Mouse (Mus musculus): ENCODE results near the gene Tkfc.
A peak's percentile ranks its signal among the peaks of the same experiment; 100 is the strongest.

Gene Tkfc

GRCm38 (mm10) chr19:10589127-10589857 lies 16.2 kb downstream of the Tkfc start:
- DNase-seq (ENCODE audit: low read depth, low spot score) = no peak

DNA sequence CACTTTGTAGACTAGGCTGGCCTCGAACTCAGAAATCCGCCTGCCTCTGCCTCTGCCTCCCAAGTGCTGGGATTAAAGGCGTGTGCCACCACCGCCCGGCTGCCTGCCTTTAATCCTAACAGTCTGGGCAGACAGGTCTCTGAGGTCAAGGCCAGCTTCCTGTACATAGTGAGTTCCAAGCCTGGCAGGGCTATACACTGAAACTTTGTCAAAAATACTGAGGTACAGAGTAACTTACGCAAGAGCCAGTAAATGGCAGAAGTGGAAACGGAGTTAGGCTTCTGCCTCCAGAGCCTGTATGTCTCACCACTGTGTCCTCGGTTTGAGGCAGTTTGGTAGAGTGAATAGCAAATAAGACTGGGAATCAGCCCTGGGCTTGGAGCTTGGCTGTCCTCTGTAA lies 18.2 kb downstream of the Tkfc start:
- DNase-seq (ENCODE audit: low read depth, low spot score) = no peak

DNA sequence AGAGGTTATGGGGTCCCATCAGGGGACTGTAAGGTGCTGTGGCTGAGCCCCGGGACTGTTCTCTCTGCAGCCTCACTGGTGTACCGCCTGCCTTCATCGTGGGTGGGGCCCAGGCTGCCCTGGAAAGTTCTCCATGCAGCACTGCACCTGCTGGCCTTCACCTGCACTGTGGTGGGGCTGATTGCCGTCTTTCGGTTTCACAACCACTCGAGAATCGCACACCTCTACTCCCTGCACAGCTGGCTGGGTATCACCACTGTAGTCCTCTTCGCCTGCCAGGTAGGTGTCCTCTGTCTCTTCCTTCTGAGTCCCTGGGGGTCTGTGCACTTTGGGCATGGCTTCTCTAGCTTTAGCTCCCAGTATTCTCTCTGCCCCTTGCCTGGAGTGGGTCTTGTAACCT lies 20.3 kb downstream of the Tkfc start:
- DNase-seq (ENCODE audit: low read depth, low spot score) = no peak

DNA sequence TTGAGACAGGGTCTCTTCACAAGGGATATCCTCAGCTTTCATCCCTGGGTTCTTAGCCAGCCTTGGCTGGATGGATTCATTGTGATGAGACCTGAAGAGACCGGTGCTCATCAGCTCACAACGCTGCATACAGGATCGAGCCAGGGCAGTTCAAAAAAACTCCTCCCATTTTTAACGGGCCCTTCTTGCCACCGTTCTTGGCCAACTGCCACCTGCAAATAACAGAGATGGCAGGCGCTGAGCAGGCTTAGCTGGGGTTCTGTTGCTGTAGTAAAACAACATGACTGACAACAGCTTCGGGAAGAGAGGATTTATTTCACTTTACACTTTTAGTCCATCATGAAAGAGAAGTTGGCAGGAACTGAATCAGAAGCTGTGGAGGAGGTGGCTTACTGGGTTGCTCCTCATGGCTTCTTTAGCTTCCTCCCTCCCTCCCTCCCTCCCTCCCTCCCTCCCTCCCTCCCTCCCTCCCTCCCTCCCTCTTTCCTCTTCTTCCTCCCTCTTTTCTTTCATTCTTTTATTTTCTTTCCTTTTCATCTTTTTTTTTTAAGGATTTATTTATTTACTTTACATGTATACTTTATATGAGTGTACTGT lies 21.8 kb downstream of the Tkfc start:
- DNase-seq (ENCODE audit: low read depth, low spot score) = no peak

GRCm38 (mm10) chr19:10581984-10582383 lies 23.5 kb downstream of the Tkfc start:
- DNase-seq (ENCODE audit: low read depth, low spot score) = no peak

DNA sequence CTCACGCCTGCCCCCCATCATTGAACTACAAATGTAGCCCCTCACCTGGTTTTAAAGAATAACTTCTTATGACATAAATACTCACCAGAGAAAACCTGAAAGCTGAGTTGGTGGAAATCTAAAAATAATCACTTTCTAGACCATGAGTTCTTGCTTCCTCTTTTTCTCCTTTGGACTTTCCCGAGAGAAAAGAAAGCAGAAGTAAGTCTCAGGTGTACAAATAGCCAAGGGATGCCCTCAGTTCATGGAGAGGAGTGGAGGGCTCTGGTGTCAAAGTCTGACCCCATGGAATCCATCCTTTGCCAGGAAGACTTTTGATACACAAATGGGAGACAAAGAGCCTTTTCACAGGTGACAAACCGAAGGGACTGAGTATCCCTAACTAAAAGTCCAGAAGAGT lies 24.7 kb downstream of the Tkfc start:
- no peak for DNase-seq (ENCODE audit: low read depth, low spot score)

GRCm38 (mm10) chr19:10580102-10580501 lies 25.4 kb downstream of the Tkfc start:
- no peak for DNase-seq (ENCODE audit: low read depth, low spot score)

DNA sequence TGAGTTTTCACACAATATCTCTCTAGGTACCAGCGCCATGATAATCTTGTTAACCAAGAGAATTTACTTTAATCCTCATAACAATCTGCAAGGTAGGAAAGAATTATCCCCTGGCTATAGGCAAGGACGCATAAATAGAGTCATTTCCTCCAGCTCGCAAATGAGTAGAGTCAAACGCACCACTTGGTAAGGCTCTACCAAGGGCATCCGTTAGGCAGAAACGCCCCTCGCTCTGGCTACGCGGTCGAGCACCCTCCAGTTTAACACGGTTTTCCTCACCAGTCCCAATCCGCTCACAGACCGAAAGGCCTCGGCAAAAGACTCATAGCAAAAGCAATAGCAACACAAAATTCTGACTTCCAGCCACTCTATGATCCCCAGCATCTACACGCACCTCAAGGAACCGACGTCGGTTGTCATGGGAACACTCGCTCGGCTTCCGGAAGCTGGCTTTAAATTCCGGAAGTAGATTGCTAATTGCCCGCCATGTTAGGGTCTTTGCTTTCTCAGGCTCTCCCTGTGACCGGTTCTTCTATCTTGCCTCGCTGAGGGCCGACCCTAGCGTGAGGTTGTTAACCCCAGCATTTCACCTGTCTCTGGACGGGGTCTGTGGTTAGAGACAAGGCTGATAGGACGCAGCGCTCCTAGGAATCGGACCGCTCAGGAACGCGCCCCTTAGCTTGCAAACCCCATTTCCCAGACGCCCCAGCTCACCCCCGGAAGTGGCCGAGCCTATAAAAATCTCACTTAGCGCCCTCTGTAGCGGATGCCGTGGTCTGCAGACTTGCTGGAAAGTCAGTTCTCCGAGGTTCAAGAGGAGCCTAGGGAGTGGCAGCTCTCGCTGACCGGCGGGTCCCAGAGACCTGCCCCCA lies 28.5 kb downstream of the Tkfc start, which contains the start of the genes Cyb561a3 and Tmem138:
Gene Cyb561a3 (plus strand): TSS at position 483 of the 872 bp plus-strand sequence.
Gene Tmem138 (minus strand): TSS at position 673 of the 872 bp plus-strand sequence.
- peak; percentile 96 for DNase-seq (ENCODE audit: low read depth, low spot score)

- no peak for DNase-seq (ENCODE audit: low read depth, low spot score)
These were observed 35.8 kb downstream of the Tkfc start for GRCm38 (mm10) chr19:10569627-10570026.

- no peak for DNase-seq (ENCODE audit: low read depth, low spot score)
These were observed 40.2 kb downstream of the Tkfc start for GRCm38 (mm10) chr19:10565217-10565616.

DNA sequence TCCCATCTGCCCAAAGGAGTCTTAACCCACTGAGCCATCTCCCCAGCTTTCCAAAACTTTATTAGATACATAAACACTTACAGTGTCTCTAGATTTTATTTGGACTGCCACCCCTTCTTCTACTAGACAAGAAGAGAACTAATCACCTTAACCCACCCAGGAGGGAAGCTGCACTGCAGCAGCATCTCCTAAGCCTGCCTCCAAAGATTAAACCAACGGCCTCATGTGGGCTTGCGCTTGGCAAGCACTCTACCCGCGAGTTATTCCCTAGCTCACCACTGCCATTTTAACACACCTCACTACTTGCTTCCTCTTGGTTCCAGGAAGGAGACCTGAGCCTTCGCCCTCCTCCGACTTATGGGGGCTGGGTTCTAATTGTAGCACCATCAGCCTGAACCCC lies 41.2 kb downstream of the Tkfc start:
- DNase-seq (ENCODE audit: low read depth, low spot score) = no peak

DNA sequence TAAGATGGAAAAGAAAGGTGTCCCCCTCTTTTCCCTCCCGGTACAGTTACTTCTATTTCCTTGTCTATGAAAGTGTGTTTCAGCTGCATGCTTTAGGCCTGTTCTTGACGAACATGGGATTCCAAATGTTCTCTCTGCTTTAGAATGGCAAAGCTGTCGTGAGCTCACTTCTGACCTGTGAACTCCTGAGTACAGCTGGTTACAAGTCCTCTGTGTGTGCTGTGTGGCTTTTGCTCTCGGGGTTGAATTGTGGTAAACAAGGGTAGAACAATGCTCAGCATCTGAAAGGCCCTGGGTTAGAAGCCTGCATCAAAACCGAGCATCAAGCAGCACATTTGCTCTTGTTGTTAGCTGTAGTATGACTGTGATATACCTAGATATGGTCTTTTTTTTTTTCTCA lies 43.1 kb downstream of the Tkfc start:
- no peak for DNase-seq (ENCODE audit: low read depth, low spot score)

- DNase-seq (ENCODE audit: low read depth, low spot score) = no peak
These were observed 43.7 kb downstream of the Tkfc start for GRCm38 (mm10) chr19:10561558-10562314.

DNA sequence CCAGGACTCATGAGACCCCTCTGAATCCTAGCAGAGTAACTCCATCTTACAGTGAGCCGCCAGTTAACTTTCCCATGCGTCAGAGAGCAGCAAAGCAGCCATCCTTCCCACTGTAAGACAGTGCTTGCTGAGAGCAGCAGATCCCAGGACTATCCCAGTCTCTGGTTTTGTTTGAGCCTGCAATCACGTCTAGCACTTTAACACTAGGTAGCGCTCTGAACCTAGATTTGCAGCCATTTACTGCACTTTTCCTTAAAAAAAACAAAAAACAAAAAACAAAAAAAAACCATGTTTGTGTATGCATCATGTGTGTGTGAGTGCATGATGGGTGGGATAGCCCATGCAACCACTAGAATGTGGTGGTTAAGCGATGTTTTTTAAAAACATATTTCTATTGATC lies 45.3 kb downstream of the Tkfc start:
- no peak for DNase-seq (ENCODE audit: low read depth, low spot score)

- peak; percentile 27 for DNase-seq (ENCODE audit: low read depth, low spot score)
These were observed 47.5 kb downstream of the Tkfc start for GRCm38 (mm10) chr19:10557837-10558375.

DNA sequence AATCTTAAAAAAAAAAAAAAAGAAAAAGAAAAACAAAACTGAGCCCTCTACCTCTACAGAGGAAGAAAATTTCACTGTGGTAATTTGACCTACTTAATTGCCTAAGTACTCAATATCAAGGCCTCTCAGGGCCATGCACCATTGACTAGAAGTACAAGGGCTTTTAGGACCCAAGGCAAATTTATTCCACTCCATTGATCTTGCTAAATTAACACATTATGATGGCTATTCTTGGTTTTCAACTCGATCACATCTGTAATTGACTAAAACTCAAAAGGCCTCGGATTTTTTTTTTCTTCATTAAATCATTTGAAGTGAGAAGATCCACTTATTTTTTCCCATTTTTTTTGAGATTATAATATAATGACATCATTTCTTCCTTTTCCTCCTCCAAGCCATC lies 48.0 kb downstream of the Tkfc start:
- DNase-seq (ENCODE audit: low read depth, low spot score) = no peak

GRCm38 (mm10) chr19:10557001-10557400 lies 48.5 kb downstream of the Tkfc start:
- no peak for DNase-seq (ENCODE audit: low read depth, low spot score)

- peak; percentile 90 for DNase-seq (ENCODE audit: low read depth, low spot score)
These were observed 49.6 kb downstream of the Tkfc start, which contains the start of gene Tmem216 for GRCm38 (mm10) chr19:10555624-10556510. TSS of gene Tmem216 (minus strand) at chr19:10556238.

DNA sequence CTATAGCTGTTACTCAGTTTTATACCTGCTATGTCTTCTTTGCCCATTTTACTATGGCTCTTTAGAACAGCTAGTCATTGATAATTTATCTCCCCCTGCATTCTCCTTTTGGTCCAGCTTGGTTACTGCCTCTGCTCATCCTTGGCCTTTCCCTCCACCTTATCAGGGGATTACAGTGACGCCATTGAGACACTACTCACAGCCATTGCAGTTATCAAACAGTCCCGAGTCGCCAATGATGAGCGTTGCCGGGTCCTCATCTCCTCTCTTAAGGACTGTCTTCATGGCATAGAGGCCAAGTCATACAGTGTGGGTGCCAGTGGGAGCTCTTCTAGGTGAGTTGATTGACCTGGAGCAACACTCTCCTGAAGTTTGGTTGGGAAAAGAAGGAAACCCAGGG lies 66.0 kb downstream of the Tkfc start:
- DNase-seq (ENCODE audit: low read depth, low spot score) = no peak

Data from CD4-positive, CD25-positive, alpha-beta regulatory T cell, adult 2 months (primary cell).